Mouse (Mus musculus): ENCODE measurements around the gene Cryzl1. TPM values are rescaled to one million over a fixed set of nuclear protein-coding genes. Genes with fewer than 3 reads are reported as not detected.

Cryzl1 gene
- polyA plus RNA-seq (2016; fragmentation: Nextera tagmentation; extraction: Ambion mirVana) = 48.2 and 54.5 TPM in 2 replicates

GRCm38 (mm10) chr16:91728123-91729065, at the start of gene Cryzl1:
Gene Cryzl1, minus strand, starts transcription at chr16:91728975.
- Histone ChIP-seq H3K9me3 (replicated peaks) (no peaks in the 10 kb centered on the region), H3K27me3 (replicated peaks) (no peaks in the 10 kb centered on the region), H3K9ac (peak within 1 kb of the TSS; percentile 92), H3K36me3 (peaks cover 12% of the 10 kb centered on the region), H3K4me3 (peak within 1 kb of the TSS; percentile 85), H3K4me1 (replicated peaks) (peaks cover 22% of the 10 kb centered on the region), H3K4me2 (peak within 1 kb of the TSS; percentile 81), H3K27ac (ENCODE audit: poor library complexity, severe bottlenecking) (peak within 1 kb of the TSS; percentile 94)
- peak; percentile 95 for ATAC-seq (ENCODE audit: insufficient number of reproducible peaks, low FRiP score)
- WGBS = under 1% methylated on average over 46 of the region's 46 CpGs

GRCm38 (mm10) chr16:91772586-91772985, 43.8 kb upstream of the Cryzl1 start:
- H3K4me2 ChIP-seq = no peak overlapping the region
- no peak overlapping the region for H3K27ac ChIP-seq (ENCODE audit: poor library complexity, severe bottlenecking)
- H3K36me3 ChIP-seq = no peaks in the 10 kb centered on the region
- H3K9ac ChIP-seq = no peak overlapping the region
- no peaks in the 10 kb centered on the region for H3K9me3 ChIP-seq (replicated peaks)
- WGBS = 83% methylated on average over 7 of the region's 7 CpGs
- H3K4me3 ChIP-seq = no peak overlapping the region
- H3K27me3 ChIP-seq (replicated peaks) = no peaks in the 10 kb centered on the region
- ATAC-seq (ENCODE audit: insufficient number of reproducible peaks, low FRiP score) = no peak
- peaks cover 44% of the 10 kb centered on the region for H3K4me1 ChIP-seq (replicated peaks)

- Histone ChIP-seq H3K9ac (0 out of 2 replicates have a peak overlapping the region, but pooled peaks have one; percentile 8), H3K27ac (ENCODE audit: poor library complexity, severe bottlenecking) (peak overlapping the region; percentile 44)
- WGBS = 56% methylated on average over 6 of the region's 6 CpGs
These were observed 42.6 kb upstream of the Cryzl1 start for GRCm38 (mm10) chr16:91771334-91771733.

GRCm38 (mm10) chr16:91770662-91771061, 41.9 kb upstream of the Cryzl1 start:
- H3K9ac ChIP-seq = no peak overlapping the region
- no peaks in the 10 kb centered on the region for H3K9me3 ChIP-seq (replicated peaks)
- no peaks in the 10 kb centered on the region for H3K27me3 ChIP-seq (replicated peaks)
- 45% methylated on average over 5 of the region's 5 CpGs for WGBS
- peak overlapping the region; percentile 37; the same call in 1 of the 2 replicates for H3K27ac ChIP-seq (ENCODE audit: poor library complexity, severe bottlenecking)
- H3K4me2 ChIP-seq = no peak overlapping the region
- no peak for ATAC-seq (ENCODE audit: insufficient number of reproducible peaks, low FRiP score)
- H3K36me3 ChIP-seq = no peaks in the 10 kb centered on the region
- no peak overlapping the region for H3K4me3 ChIP-seq
- H3K4me1 ChIP-seq (replicated peaks) = peaks cover 60% of the 10 kb centered on the region

More at GRCm38 (mm10) chr16:91771334-91771733, 42.6 kb upstream of the Cryzl1 start:
- no peak for ATAC-seq (ENCODE audit: insufficient number of reproducible peaks, low FRiP score)
- Histone ChIP-seq H3K4me2 (no peak overlapping the region), H3K9me3 (replicated peaks) (no peaks in the 10 kb centered on the region), H3K4me1 (replicated peaks) (peaks cover 55% of the 10 kb centered on the region), H3K36me3 (no peaks in the 10 kb centered on the region), H3K27me3 (replicated peaks) (no peaks in the 10 kb centered on the region), H3K4me3 (no peak overlapping the region)

GRCm38 (mm10) chr16:91769911-91770310, 41.1 kb upstream of the Cryzl1 start:
- H3K4me1 ChIP-seq (replicated peaks) = peaks cover 63% of the 10 kb centered on the region
- H3K27ac ChIP-seq (ENCODE audit: poor library complexity, severe bottlenecking) = no peak overlapping the region
- H3K9me3 ChIP-seq (replicated peaks) = no peaks in the 10 kb centered on the region

GRCm38 (mm10) chr16:91768586-91768985, 39.8 kb upstream of the Cryzl1 start:
- no peak overlapping the region for H3K27ac ChIP-seq (ENCODE audit: poor library complexity, severe bottlenecking)
- no peak overlapping the region for H3K4me2 ChIP-seq
- H3K4me3 ChIP-seq = no peak overlapping the region
- ATAC-seq (ENCODE audit: insufficient number of reproducible peaks, low FRiP score) = no peak
- H3K9ac ChIP-seq = no peak overlapping the region
- peaks cover 72% of the 10 kb centered on the region for H3K4me1 ChIP-seq (replicated peaks)
- no peaks in the 10 kb centered on the region for H3K27me3 ChIP-seq (replicated peaks)
- no peaks in the 10 kb centered on the region for H3K9me3 ChIP-seq (replicated peaks)
- no peaks in the 10 kb centered on the region for H3K36me3 ChIP-seq
- 89% methylated on average over 6 of the region's 6 CpGs for WGBS

More at GRCm38 (mm10) chr16:91769911-91770310, 41.1 kb upstream of the Cryzl1 start:
- ATAC-seq (ENCODE audit: insufficient number of reproducible peaks, low FRiP score) = no peak
- Histone ChIP-seq H3K4me3 (no peak overlapping the region), H3K4me2 (no peak overlapping the region), H3K9ac (no peak overlapping the region), H3K27me3 (replicated peaks) (no peaks in the 10 kb centered on the region), H3K36me3 (no peaks in the 10 kb centered on the region)
- 82% methylated on average over 5 of the region's 5 CpGs for WGBS

GRCm38 (mm10) chr16:91767165-91767701, 38.5 kb upstream of the Cryzl1 start:
- H3K27me3 ChIP-seq (replicated peaks) = no peaks in the 10 kb centered on the region
- H3K36me3 ChIP-seq = no peaks in the 10 kb centered on the region
- H3K9ac ChIP-seq = no peak overlapping the region
- no peak overlapping the region; the same call in 1 of the 2 replicates for H3K27ac ChIP-seq (ENCODE audit: poor library complexity, severe bottlenecking)
- H3K9me3 ChIP-seq (replicated peaks) = no peaks in the 10 kb centered on the region
- H3K4me2 ChIP-seq = no peak overlapping the region
- H3K4me1 ChIP-seq (replicated peaks) = peaks cover 72% of the 10 kb centered on the region
- ATAC-seq (ENCODE audit: insufficient number of reproducible peaks, low FRiP score) = no peak
- no peak overlapping the region for H3K4me3 ChIP-seq
- WGBS = 74% methylated on average over 11 of the region's 11 CpGs

- Histone ChIP-seq H3K4me2 (no peak overlapping the region), H3K4me3 (no peak overlapping the region), H3K36me3 (no peaks in the 10 kb centered on the region), H3K9ac (no peak overlapping the region), H3K27me3 (replicated peaks) (no peaks in the 10 kb centered on the region), H3K27ac (ENCODE audit: poor library complexity, severe bottlenecking) (no peak overlapping the region), H3K9me3 (replicated peaks) (no peaks in the 10 kb centered on the region), H3K4me1 (replicated peaks) (peaks cover 69% of the 10 kb centered on the region)
- no peak for ATAC-seq (ENCODE audit: insufficient number of reproducible peaks, low FRiP score)
- WGBS = 83% methylated on average over 15 of the region's 15 CpGs
These were observed 37.0 kb upstream of the Cryzl1 start for GRCm38 (mm10) chr16:91765816-91766210.

GRCm38 (mm10) chr16:91765121-91765815, 36.5 kb upstream of the Cryzl1 start:
- H3K27ac ChIP-seq (ENCODE audit: poor library complexity, severe bottlenecking) = no peak overlapping the region
- H3K4me3 ChIP-seq = no peak overlapping the region
- no peak overlapping the region for H3K4me2 ChIP-seq
- no peaks in the 10 kb centered on the region for H3K27me3 ChIP-seq (replicated peaks)
- H3K4me1 ChIP-seq (replicated peaks) = peaks cover 68% of the 10 kb centered on the region
- no peak for ATAC-seq (ENCODE audit: insufficient number of reproducible peaks, low FRiP score)
- no peaks in the 10 kb centered on the region for H3K9me3 ChIP-seq (replicated peaks)
- WGBS = 87% methylated on average over 15 of the region's 15 CpGs
- H3K9ac ChIP-seq = no peak overlapping the region
- no peaks in the 10 kb centered on the region for H3K36me3 ChIP-seq

- no peak overlapping the region for H3K27ac ChIP-seq (ENCODE audit: poor library complexity, severe bottlenecking)
- no peaks in the 10 kb centered on the region for H3K36me3 ChIP-seq
- H3K4me3 ChIP-seq = no peak overlapping the region
- no peaks in the 10 kb centered on the region for H3K9me3 ChIP-seq (replicated peaks)
- ATAC-seq (ENCODE audit: insufficient number of reproducible peaks, low FRiP score) = no peak
- no peaks in the 10 kb centered on the region for H3K27me3 ChIP-seq (replicated peaks)
- peaks cover 67% of the 10 kb centered on the region for H3K4me1 ChIP-seq (replicated peaks)
- WGBS = 57% methylated on average over 6 of the region's 6 CpGs
- H3K4me2 ChIP-seq = peak overlapping the region; percentile 12; the same call in 1 of the 2 replicates
- H3K9ac ChIP-seq = no peak overlapping the region
These were observed 35.6 kb upstream of the Cryzl1 start for GRCm38 (mm10) chr16:91764414-91764813.

- no peak overlapping the region for H3K27ac ChIP-seq (ENCODE audit: poor library complexity, severe bottlenecking)
- no peaks in the 10 kb centered on the region for H3K27me3 ChIP-seq (replicated peaks)
- H3K4me3 ChIP-seq = no peak overlapping the region
- H3K36me3 ChIP-seq = no peaks in the 10 kb centered on the region
- no peak overlapping the region for H3K4me2 ChIP-seq
- peaks cover 70% of the 10 kb centered on the region for H3K4me1 ChIP-seq (replicated peaks)
- H3K9ac ChIP-seq = no peak overlapping the region
- H3K9me3 ChIP-seq (replicated peaks) = no peaks in the 10 kb centered on the region
- 56% methylated on average over 6 of the region's 6 CpGs for WGBS
- ATAC-seq (ENCODE audit: insufficient number of reproducible peaks, low FRiP score) = no peak
These were observed 35.2 kb upstream of the Cryzl1 start for GRCm38 (mm10) chr16:91763975-91764374.

All from heart, embryonic 12.5 days (tissue).